Mouse (Mus musculus) midbrain, postnatal 0 days (tissue): ENCODE measurements at regions not wholly inside any gene's neighbourhood (a gene's known extent, or its start where the extent isn't known, plus 50 kb on each side); places are given as distances from the start of the nearest gene placed in this dataset.

Experiments used
- ATAC-seq: fragments of 200-750 bp; cut with Nextera tagmentation; 2 replicates; pipeline ENCODE4 v1.8.0; 2017; ENCODE audit warnings: moderate number of reproducible peaks, mild to moderate bottlenecking, moderate TSS enrichment, moderate library complexity; ENCODE audit not compliant: low FRiP score
- DNase-seq: peaks from one replicate; pipeline ENCODE4 v3.0.0-alpha.2; 2015; ENCODE audit warnings: low spot score
- H3K27ac ChIP-seq: fragments of 300-500 bp; sonication (generic); 2 replicates; pipeline ENCODE4 v1.5.1; 2014; ENCODE audit warnings: low read depth, mild to moderate bottlenecking, low read length, mixed read lengths
- H3K27me3 ChIP-seq: fragments of 300-500 bp; sonication (generic); 2 replicates; pipeline ENCODE4 v1.6.1; 2014; ENCODE audit warnings: low read length, control low read depth, mixed read lengths; ENCODE audit not compliant: insufficient read depth
- H3K36me3 ChIP-seq: fragments of 300-500 bp; sonication (generic); 2 replicates; pipeline ENCODE4 v1.6.1; 2014; ENCODE audit warnings: low read length, control low read depth, mixed read lengths; ENCODE audit not compliant: insufficient read depth
- H3K4me1 ChIP-seq: fragments of 300-500 bp; sonication (generic); 2 replicates; pipeline ENCODE4 v1.6.1; 2014; ENCODE audit warnings: mild to moderate bottlenecking, control low read depth, antibody characterized with exemption, low read length, mixed read lengths; ENCODE audit not compliant: insufficient read depth
- H3K4me2 ChIP-seq: fragments of 300-500 bp; sonication (generic); 2 replicates; pipeline ENCODE4 v1.6.1; 2014; ENCODE audit warnings: low read depth, mild to moderate bottlenecking, low read length, mixed read lengths; ENCODE audit not compliant: poor library complexity, severe bottlenecking
- H3K4me3 ChIP-seq: fragments of 300-500 bp; sonication (generic); 2 replicates; pipeline ENCODE4 v1.5.1; 2014; ENCODE audit warnings: low read depth, mild to moderate bottlenecking, low read length, moderate library complexity
- H3K9ac ChIP-seq: fragments of 300-500 bp; sonication (generic); replicated peaks from 2 replicates; pipeline ENCODE4 v1.6.1; 2014; ENCODE audit warnings: mild to moderate bottlenecking, low read length, moderate library complexity, mixed read lengths; ENCODE audit not compliant: poor library complexity, severe bottlenecking
- H3K9me3 ChIP-seq: fragments of 300-500 bp; sonication (generic); 2 replicates; pipeline ENCODE4 v1.6.1; 2016; ENCODE audit warnings: low read length, control low read depth
- CTCF ChIP-seq: IDR thresholded peaks from 2 replicates; pipeline ENCODE4 v1.5.1; 2016; ENCODE audit warnings: antibody characterized with exemption, mild to moderate bottlenecking
- WGBS: fragments of 180-500 bp; shearing (Covaris S2); extraction: QIAGEN DNeasy Blood & Tissue Kit; methylation state at CpG from one replicate; pipeline ENCODE4 v1.1.7; 2014; 5-methylcytosine and 5-hydroxymethylcytosine counted together

DNA sequence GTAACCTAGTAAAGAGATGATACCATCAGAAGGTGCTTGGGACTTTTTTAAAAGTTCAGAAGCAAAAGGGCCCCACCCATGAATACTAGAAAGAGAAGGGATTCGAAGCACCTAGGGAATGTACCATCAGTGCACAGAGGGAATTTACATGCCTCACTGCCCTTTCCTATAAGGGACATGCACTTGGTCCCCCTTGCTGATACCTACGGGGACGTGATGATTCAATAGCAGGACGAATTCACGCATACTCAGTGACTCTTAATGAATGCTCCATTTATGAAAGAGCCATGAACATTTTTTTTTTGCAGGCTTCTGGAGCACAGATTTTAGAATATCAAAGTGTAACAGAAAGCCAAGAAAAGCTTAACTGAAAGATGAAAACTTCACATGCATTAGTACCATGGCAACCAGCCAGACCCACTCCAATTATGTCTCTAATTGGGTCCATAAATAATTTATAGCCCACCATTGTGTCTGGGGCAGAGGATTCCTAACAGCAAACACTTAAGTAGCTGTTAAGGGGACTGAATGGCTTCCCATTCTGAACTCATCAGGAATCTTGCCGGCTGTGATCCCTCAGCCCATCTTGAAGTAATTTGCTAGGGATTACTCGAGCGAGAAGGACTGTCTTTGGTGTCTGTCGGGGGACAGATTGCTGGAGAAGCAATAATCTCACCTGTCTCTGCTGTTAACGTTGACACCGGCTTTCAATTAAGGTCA is 59.4 kb upstream of the Prokr2 start:
- Histone ChIP-seq H3K9ac (no peak overlapping the region), H3K4me1 (no peaks in the 10 kb centered on the region; the same call in 1 of the 2 replicates), H3K27ac (peak overlapping the region; percentile 62), H3K36me3 (no peaks in the 10 kb centered on the region), H3K9me3 (no peaks in the 10 kb centered on the region), H3K27me3 (no peaks in the 10 kb centered on the region), H3K4me2 (no peak overlapping the region), H3K4me3 (no peak overlapping the region)
- TF ChIP-seq CTCF = no peak
- 0 out of 2 replicates have a peak, but pooled peaks have one; percentile 34 for ATAC-seq
- DNase-seq = peak; percentile 55
- WGBS = 14% methylated on average over 11 of the region's 11 CpGs
